Mouse (Mus musculus) hindbrain, embryonic 11.5 days (tissue): Measurements from ENCODE around the gene Mrpl45. TPM values are rescaled to one million over a fixed set of nuclear protein-coding genes. Genes with fewer than 3 reads are reported as not detected.
A peak's percentile ranks its signal among the peaks of the same experiment; 100 is the strongest.
"Not testable (repeated sequence)": the region's sequence is repeated elsewhere in the genome, so short reads cannot be mapped to it uniquely, and the experiment has no call there.

Experiments used
- ATAC-seq: fragments of 200-750 bp; cut with Nextera tagmentation; 2 replicates; pipeline ENCODE4 v1.8.0; 2017; ENCODE audit warnings: mild to moderate bottlenecking, moderate TSS enrichment, moderate library complexity; ENCODE audit not compliant: low FRiP score
- DNase-seq: peaks from one replicate; pipeline ENCODE4 v3.0.0-alpha.2; 2015; ENCODE audit warnings: low spot score
- H3K27ac ChIP-seq: fragments of 300-500 bp; sonication (generic); 2 replicates; pipeline ENCODE4 v1.5.1; 2014; ENCODE audit warnings: mild to moderate bottlenecking, low read depth, low read length
- H3K27me3 ChIP-seq: fragments of 300-500 bp; sonication (generic); 2 replicates; pipeline ENCODE4 v1.6.1; 2014; ENCODE audit warnings: mild to moderate bottlenecking, low read length, moderate library complexity, mixed read lengths; ENCODE audit not compliant: control insufficient read depth, insufficient read depth
- H3K36me3 ChIP-seq: fragments of 300-500 bp; sonication (generic); 2 replicates; pipeline ENCODE4 v1.6.1; 2014; ENCODE audit warnings: mild to moderate bottlenecking, low read length, moderate library complexity, mixed read lengths; ENCODE audit not compliant: control insufficient read depth, insufficient read depth
- H3K4me1 ChIP-seq: fragments of 300-500 bp; sonication (generic); replicated peaks from 2 replicates; pipeline ENCODE4 v1.6.1; 2014; ENCODE audit warnings: low read length, mixed read lengths; ENCODE audit not compliant: control insufficient read depth, insufficient read depth
- H3K4me2 ChIP-seq: fragments of 300-500 bp; sonication (generic); replicated peaks from 2 replicates; pipeline ENCODE4 v1.6.1; 2014; ENCODE audit warnings: mild to moderate bottlenecking, low read depth, low read length
- H3K4me3 ChIP-seq: fragments of 300-500 bp; sonication (generic); 2 replicates; pipeline ENCODE4 v1.5.1; 2014; ENCODE audit warnings: low read depth, low read length
- H3K9ac ChIP-seq: fragments of 300-500 bp; sonication (generic); 2 replicates; pipeline ENCODE4 v1.6.1; 2014; ENCODE audit warnings: low read depth, low read length
- H3K9me3 ChIP-seq: fragments of 300-500 bp; sonication (generic); 2 replicates; pipeline ENCODE4 v1.6.1; 2016; ENCODE audit warnings: low read length; ENCODE audit not compliant: control insufficient read depth
- WGBS: fragments of 180-500 bp; shearing (Covaris S2); extraction: QIAGEN DNeasy Blood & Tissue Kit; methylation state at CpG from one replicate; pipeline ENCODE4 v1.1.7; 2014; 5-methylcytosine and 5-hydroxymethylcytosine counted together
- polyA plus RNA-seq: library from polyadenylated mRNA; unstranded; fragments of >200 nt; fragmentation: Nextera tagmentation; extraction: Ambion mirVana; gene quantifications from 2 replicates; pipeline ENCODE4 v1.2.1, GENCODE M21; 2014

The Mrpl45 gene
- polyA plus RNA-seq: 51.4 and 52.9 TPM in 2 replicates

DNA sequence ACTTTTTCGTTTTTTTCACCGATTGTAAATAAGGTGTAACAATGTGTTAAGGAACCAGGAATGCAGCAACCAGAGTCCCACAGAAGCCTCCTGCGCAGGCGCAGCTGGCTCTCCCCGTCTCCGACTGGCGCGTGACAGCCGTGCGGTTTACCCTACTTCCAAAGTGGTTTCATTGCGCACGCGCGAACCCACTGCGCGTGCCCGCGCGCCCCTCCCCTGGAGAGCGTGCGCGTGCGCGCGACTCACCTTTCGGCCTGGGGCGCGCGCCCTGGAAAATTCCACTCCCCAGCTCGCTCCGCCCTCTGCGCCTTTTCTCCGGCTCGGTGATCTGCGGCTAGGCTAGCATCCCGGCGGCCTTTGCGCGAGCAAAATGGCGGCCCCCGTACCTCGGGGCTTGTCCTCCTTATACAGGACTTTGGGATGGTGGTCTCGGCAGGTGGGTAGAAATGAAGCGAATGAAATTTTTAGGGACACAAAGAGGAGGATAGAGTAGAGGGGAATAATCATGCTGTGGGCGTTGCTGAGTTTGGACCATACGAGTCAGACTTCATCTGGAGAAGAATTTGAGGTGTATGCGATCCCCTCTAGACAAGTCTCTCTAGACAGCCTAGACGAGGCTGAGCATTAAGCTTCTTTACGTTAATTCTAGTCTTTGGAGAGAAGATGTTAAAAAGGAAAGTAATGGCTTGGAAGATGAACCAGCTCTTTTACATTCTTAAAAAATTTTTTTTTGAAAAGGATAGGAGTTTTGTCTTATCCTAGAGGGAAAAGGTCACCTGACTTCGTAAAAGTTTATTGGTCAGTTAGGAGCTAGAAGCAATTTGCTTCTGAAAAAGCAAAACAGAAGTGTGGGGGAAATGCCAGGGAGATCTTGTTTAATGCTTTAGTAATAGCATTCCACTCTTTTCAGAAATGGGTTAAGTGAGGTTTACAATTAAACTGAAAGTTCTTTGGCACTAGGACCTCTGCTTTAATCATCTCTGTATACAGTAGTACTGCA lies at the start of gene Mrpl45:
Gene Mrpl45 (plus strand): TSS at position 213 of the 1,000 bp plus-strand sequence.
- Histone ChIP-seq H3K27ac (no peak within 1 kb of the TSS), H3K4me3 (peak within 1 kb of the TSS; percentile 49), H3K4me2 (peak within 1 kb of the TSS; percentile 28), H3K4me1 (peaks cover 2% of the 10 kb centered on the region; the same call in 1 of the 2 replicates), H3K27me3 (no peaks in the 10 kb centered on the region), H3K9ac (peak within 1 kb of the TSS; percentile 62), H3K9me3 (no peaks in the 10 kb centered on the region), H3K36me3 (no peaks in the 10 kb centered on the region)
- DNase-seq: peak; percentile 100
- ATAC-seq: peak; percentile 96
- under 1% methylated on average over 50 of the region's 50 CpGs for WGBS

DNA sequence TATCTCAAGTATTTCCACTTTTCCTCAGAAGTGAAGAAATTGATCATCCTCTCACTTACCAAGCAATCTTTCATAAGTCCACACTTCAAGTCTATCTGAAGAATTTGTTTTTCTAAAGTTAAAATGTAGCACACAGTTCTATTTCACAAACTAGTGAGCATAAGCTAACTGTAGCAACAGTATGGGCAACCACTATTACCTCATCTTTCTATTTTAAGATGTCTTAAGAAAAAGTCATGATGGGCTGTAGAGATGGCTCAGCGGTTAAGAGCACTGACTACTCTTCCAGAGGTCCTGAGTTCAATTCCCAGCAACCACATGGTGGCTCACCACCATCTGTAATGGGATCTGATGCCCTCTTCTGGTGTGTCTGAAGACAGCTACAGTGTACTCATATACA lies 49.0 kb upstream of the Mrpl45 start:
- not testable (repeated sequence) for DNase-seq, H3K9ac ChIP-seq, H3K4me2 ChIP-seq, H3K4me3 ChIP-seq, H3K9me3 ChIP-seq, H3K27me3 ChIP-seq, H3K4me1 ChIP-seq, H3K36me3 ChIP-seq, H3K27ac ChIP-seq, ATAC-seq
- WGBS: 97% methylated on average over 1 of the region's 1 CpGs

- not testable (repeated sequence) for DNase-seq, ATAC-seq, H3K27ac ChIP-seq, H3K4me2 ChIP-seq, H3K9me3 ChIP-seq, H3K4me3 ChIP-seq, H3K9ac ChIP-seq, H3K27me3 ChIP-seq, H3K4me1 ChIP-seq, H3K36me3 ChIP-seq
- 85% methylated on average over 2 of the region's 2 CpGs for WGBS
Observed at GRCm38 (mm10) chr11:97270004-97270403, 45.5 kb upstream of the Mrpl45 start.

DNA sequence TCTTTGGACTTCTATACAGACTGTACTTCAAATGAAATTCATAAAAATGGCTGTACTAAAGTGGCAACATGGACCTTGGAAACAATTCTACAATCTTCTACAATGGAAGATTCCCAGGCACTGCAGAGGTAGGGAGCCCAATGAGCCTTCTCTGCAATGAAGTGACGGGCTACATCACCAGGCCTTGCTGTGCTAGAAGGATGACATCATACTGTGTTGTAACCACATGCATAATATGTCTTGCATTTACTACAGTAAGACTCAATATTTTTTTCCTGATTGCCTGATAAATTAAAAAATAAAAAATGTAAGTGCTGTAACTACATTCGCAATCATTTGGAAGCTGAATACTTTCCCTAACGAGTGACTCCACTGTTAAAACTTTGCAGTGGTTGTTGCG lies 42.7 kb upstream of the Mrpl45 start:
- 96% methylated on average over 4 of the region's 4 CpGs for WGBS
- H3K9me3 ChIP-seq: no peaks in the 10 kb centered on the region
- DNase-seq (no peak), ATAC-seq (no peak)
- no peak overlapping the region for H3K4me3 ChIP-seq
- H3K9ac ChIP-seq: no peak overlapping the region
- no peak overlapping the region for H3K27ac ChIP-seq
- no peaks in the 10 kb centered on the region for H3K27me3 ChIP-seq
- no peak overlapping the region for H3K4me2 ChIP-seq
- H3K36me3 ChIP-seq: no peaks in the 10 kb centered on the region
- H3K4me1 ChIP-seq: no peaks in the 10 kb centered on the region

DNA sequence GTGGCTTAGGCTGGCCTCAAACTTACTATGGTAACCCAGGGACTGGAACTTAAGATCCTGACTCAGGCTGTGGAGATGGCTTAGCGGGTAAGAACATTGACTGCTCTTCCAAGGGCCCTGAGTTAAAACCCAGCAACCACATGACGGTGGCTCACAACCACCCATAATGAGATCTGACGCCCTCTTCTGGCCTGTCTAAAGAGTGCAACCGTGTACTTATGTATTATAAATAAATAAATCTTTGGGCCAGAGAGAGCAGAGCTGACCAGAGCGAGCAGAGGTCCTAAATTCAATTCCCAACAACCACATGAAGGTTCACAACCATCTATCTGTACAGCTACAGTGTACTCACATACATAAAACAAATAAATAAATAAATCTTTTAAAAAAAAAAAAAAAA lies 41.9 kb upstream of the Mrpl45 start:
- H3K36me3 ChIP-seq: no peaks in the 10 kb centered on the region
- no peaks in the 10 kb centered on the region for H3K9me3 ChIP-seq
- no peak overlapping the region for H3K27ac ChIP-seq
- peaks cover 3% of the 10 kb centered on the region for H3K4me1 ChIP-seq
- DNase-seq: no peak
- no peak overlapping the region for H3K4me2 ChIP-seq
- no peak for ATAC-seq
- 88% methylated on average over 5 of the region's 5 CpGs for WGBS
- no peak overlapping the region for H3K4me3 ChIP-seq
- no peak overlapping the region for H3K9ac ChIP-seq
- no peaks in the 10 kb centered on the region for H3K27me3 ChIP-seq

DNA sequence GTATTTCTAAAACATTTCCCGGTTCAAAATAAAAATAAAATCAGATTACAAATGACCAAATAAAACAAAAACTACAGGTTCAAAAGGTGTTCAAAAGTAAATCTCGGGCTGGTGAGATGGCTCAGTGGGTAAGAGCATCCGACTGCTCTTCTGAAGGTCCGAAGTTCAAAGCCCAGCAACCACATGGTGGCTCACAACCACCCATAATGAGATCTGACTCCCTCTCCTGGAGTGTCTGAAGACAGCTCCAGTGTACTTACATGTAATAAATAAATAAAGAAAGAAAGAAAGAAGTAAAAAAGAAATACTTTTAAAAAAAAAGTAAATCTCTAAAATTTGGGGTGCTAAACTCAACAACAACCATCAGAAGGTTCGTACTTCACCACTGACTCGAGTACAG lies 40.6 kb upstream of the Mrpl45 start:
- H3K9ac ChIP-seq, H3K36me3 ChIP-seq, H3K27me3 ChIP-seq, H3K4me2 ChIP-seq, DNase-seq, H3K4me1 ChIP-seq, ATAC-seq, H3K27ac ChIP-seq, H3K4me3 ChIP-seq, H3K9me3 ChIP-seq: not testable (repeated sequence)
- 95% methylated on average over 6 of the region's 6 CpGs for WGBS

DNA sequence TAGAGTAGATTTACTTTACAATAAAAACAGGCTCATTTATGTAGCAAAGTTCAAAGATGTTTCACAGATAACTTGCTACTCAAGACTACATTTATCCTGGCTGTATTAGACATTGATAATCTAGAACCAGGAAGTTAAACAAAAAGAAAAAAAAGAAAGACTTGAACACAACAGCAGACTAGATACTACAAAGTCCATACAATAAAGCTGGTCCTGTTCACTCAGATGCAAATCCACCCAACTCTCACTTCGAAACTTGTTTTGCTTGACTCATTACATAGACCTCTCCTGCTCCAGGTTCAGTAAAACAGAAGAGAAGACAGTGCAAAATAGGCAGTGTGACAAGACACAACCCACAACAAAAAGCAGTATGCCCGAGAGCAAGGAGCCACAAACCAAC lies 40.2 kb upstream of the Mrpl45 start:
- H3K9ac ChIP-seq: no peak overlapping the region
- H3K36me3 ChIP-seq: no peaks in the 10 kb centered on the region
- no peaks in the 10 kb centered on the region for H3K27me3 ChIP-seq
- H3K27ac ChIP-seq: no peak overlapping the region
- H3K4me2 ChIP-seq: no peak overlapping the region
- no peaks in the 10 kb centered on the region for H3K9me3 ChIP-seq
- DNase-seq: no peak
- WGBS: 95% methylated on average over 2 of the region's 2 CpGs
- peaks cover 5% of the 10 kb centered on the region for H3K4me1 ChIP-seq
- ATAC-seq: no peak
- H3K4me3 ChIP-seq: no peak overlapping the region

GRCm38 (mm10) chr11:97276019-97276418 lies 39.5 kb upstream of the Mrpl45 start:
- H3K27me3 ChIP-seq: no peaks in the 10 kb centered on the region
- ATAC-seq: no peak
- H3K4me1 ChIP-seq: peaks cover 5% of the 10 kb centered on the region
- no peak overlapping the region for H3K4me2 ChIP-seq
- no peak for DNase-seq
- H3K36me3 ChIP-seq: no peaks in the 10 kb centered on the region
- H3K9ac ChIP-seq: no peak overlapping the region
- no peak overlapping the region for H3K4me3 ChIP-seq
- H3K9me3 ChIP-seq: no peaks in the 10 kb centered on the region
- WGBS: 62% methylated on average over 1 of the region's 1 CpGs
- no peak overlapping the region for H3K27ac ChIP-seq

DNA sequence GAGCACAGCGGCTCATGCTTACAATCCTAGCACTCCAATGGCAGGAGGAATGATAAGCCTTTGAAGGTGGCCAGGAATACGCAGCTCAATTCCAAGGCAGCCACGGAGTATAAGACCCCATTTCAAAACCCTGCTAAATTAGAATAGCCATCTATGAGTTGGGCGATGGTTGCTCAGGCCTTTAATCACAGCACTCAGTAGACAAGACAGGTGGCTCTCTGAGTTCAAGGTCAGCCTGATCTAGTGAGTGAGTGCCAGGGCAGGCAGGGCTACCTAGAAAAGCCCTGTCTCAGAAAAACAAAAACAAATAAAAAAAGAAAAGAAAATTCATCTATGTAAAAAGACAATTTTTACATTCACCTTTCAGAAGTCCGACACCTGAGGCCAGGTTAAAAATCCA lies 38.4 kb upstream of the Mrpl45 start:
- Histone ChIP-seq H3K4me2 (no peak overlapping the region), H3K4me1 (peaks cover 5% of the 10 kb centered on the region), H3K27ac (no peak overlapping the region), H3K4me3 (no peak overlapping the region), H3K27me3 (no peaks in the 10 kb centered on the region), H3K36me3 (no peaks in the 10 kb centered on the region), H3K9ac (no peak overlapping the region), H3K9me3 (no peaks in the 10 kb centered on the region)
- 90% methylated on average over 5 of the region's 5 CpGs for WGBS
- DNase-seq (no peak), ATAC-seq (no peak)
